Mouse (Mus musculus) stomach, postnatal 0 days (tissue): ENCODE data around the gene Dnm3.

Source experiments
- CTCF ChIP-seq: IDR thresholded peaks from 2 replicates; pipeline ENCODE4 v1.5.1; 2016; ENCODE audit warnings: antibody characterized with exemption, low read depth, mild to moderate bottlenecking, moderate library complexity
- EP300 ChIP-seq: optimal IDR thresholded peaks from 2 replicates; pipeline ENCODE3; 2016; ENCODE audit warnings: antibody characterized with exemption

GRCm38 (mm10) chr1:162099203-162099602 lies 378.6 kb downstream of the Dnm3 start:
- TF ChIP-seq EP300 (no peak), CTCF (no peak)
